Mouse (Mus musculus): ENCODE measurements around the gene Olfr462.

Olfr462 gene

GRCm38 (mm10) chr11:87892168-87892567 is at the start of gene Olfr462:
TSS of gene Olfr462 (minus strand) at chr11:87892268.
- DNase-seq = no peak

DNA sequence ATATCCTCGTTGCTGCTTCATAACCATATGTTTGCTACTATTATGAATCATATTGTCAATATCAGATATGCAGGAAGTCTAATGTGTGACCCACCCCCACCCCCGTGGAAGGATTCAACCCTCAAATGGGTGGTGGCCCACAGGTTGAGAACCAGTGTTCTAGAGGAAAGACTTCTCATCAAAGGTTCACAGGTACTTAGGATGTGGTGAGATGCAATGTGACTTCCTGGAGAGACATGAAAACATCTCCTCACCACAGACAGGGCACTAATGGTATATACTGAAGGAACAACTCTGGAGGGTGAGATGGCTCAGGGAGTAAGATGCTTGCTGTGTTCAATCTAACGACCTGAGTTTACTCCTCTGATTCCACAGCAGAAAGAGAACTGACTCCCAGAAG is 43.4 kb upstream of the Olfr462 start:
- DNase-seq = no peak

DNA sequence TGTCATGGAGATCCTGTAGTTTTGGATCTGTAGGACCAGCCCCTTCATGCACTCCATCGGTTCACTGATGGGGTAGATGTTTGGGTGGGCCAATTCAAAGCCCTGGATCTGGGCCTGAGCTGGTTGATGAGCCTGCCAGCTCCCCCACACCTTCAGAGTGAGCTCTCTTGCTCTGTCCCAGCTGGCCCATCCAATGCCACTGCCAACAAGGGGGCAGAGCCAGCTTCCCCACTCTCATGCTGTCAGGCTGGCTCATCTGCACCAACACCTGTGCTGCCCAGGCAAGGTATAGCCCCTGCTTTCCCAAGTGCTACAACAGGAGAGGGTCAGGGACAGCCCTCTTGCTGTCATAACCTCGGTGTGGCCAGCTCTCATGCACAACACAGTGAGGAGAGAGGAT is 41.7 kb upstream of the Olfr462 start:
- DNase-seq = no peak

- no peak for DNase-seq
Observed at GRCm38 (mm10) chr11:87930348-87930747, 38.3 kb upstream of the Olfr462 start.

- peak; percentile 3 for DNase-seq
Observed at GRCm38 (mm10) chr11:87920966-87921365, 28.9 kb upstream of the Olfr462 start, which contains the start of gene Olfr464. TSS of gene Olfr464 (minus strand) at chr11:87920967.

GRCm38 (mm10) chr11:87920301-87920700 is 28.2 kb upstream of the Olfr462 start:
- no peak for DNase-seq

DNA sequence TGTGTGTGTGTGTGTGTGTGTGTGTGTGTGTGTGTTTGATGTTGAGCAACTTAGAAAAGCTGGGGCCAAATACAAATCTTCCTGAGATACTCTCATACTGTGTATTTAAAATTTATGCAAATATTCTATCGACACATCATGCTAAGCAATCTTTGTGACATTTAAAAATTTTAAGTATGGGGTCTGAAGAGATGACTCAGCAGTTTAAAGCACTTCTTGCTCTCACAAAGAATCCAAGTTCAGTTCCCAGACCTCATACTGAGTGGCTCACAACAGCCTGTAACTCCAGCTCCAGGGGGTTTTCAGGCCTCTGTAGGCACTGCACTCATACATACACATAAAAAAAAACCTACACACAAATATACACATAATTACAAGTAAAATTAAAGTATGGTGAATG is 23.9 kb upstream of the Olfr462 start:
- DNase-seq = no peak

DNA sequence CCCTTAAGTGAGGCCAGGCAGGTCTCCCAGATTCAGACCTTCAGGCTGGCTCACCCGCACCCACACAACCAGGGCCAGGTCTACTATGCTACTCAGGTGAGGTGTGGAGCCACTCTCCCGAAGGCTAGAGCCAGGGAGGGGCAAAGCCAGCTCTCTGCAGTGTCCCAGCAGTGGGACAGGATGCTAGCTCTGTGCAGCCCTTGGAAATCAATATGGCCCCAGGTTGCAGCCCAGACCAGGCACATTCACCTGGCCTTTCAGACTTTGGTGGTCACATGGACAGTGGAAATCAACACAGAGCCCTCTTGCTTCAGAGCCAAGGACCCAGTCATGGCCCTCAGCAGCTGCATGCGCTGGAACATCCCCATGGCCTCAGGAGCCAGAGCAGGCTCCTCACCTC is 12.3 kb upstream of the Olfr462 start:
- DNase-seq = no peak

- DNase-seq = no peak
Observed at GRCm38 (mm10) chr11:87897287-87897686, 5.2 kb upstream of the Olfr462 start, which contains the start of gene Olfr463. TSS of gene Olfr463 (minus strand) at chr11:87897387.

- DNase-seq = no peak
Observed at GRCm38 (mm10) chr11:87884856-87885255, 7.2 kb downstream of the Olfr462 start.

- DNase-seq = peak; percentile 19
Observed at GRCm38 (mm10) chr11:87883493-87883892, 8.6 kb downstream of the Olfr462 start.

DNA sequence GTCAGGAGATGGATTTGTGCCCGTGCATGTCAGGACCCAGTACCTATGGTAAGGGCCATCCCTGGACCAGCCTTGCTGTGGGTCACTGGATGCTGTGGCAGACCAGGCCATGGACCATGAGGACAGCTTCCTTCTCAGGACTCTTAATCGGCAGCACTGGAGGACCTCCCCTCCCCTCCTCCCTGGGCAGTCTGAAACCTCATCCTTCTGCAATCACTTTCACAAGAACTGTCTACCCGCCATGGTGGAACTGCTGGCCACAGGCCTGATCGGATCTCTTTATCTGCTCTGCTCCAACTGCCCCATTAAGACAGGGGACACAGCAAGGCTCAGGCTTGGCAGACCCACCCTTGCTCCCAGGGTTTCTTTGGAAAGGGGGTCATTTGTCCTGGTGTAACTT is 10.4 kb downstream of the Olfr462 start:
- DNase-seq = no peak

DNA sequence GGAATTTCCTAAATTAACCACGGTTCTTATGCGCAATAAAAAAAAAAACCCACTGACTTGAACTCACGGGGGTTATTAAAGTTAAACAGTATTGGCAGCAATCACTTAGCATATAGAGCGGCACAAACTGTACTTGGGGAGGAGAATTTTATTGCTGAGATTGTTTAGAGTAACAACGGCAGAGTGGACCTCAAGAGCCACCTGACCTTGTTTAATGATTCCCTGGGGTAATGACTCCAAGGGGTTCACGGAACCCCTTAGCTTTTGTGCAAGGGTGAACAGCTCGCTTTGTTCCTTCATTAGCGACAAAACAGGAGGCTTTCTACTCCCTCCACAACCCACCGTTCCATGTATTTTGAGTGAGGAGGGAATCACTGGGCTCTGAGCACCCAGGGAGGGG is 12.2 kb downstream of the Olfr462 start:
- no peak for DNase-seq

DNA sequence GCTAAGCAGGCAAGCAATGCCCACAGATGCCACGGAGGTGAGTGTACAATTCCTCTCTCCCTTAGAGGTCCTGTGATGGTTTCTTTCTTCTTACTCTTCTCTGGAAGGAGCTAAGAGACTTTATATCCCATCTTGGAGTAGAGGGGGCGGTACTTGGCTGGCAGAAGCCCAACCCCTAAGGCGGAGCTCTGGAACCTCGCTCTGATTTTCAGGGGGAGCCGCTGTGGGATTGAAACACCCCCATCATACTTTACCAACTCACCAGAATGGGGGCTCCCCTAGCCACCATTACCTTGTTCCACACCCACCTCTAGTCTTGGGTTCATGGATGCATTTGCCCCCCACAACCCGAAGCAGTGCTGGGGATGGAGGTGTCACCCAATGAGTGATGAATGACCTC is 16.6 kb downstream of the Olfr462 start, which contains the start of gene Epx:
Gene Epx (minus strand): TSS at position 101 of the 400 bp plus-strand sequence.
- no peak for DNase-seq

DNA sequence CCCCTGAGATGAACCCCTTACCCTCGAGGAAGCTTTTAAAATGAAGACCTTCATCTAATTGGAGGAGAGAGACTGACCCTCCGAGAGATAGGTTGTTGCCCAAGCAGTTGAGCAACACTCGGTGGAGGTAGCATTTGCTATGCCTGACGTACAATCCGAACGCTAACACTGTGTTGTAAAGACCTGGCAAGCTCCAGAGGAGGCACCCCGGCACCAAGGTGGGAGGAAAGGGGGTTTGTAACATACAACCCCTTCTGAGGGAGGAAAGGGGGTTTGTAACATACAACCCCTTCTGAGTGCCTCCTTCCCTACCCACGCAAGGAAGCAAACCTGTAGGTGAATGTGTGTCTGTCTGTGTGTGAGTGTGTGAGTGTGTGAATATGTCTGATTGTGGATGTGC is 20.3 kb downstream of the Olfr462 start:
- DNase-seq = no peak

DNA sequence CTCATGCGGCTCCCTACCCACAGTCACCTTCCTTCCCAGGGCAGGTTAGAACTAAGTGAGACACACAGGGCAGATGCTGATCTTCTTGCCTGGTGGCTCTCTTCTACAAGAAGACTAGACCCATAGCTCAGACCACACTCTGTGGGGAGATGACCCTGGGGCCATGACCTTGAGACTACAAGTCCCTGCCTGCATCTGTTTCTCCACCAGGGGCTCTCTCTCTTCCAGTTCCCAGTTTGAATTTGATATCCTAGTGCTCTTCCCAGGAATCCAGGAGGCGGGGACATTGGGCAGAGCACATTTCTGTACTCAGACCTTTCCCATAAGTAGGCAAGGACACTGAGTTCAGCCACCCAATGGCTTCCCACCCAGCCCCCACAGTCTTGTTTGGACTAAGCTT is 22.0 kb downstream of the Olfr462 start:
- no peak for DNase-seq

DNA sequence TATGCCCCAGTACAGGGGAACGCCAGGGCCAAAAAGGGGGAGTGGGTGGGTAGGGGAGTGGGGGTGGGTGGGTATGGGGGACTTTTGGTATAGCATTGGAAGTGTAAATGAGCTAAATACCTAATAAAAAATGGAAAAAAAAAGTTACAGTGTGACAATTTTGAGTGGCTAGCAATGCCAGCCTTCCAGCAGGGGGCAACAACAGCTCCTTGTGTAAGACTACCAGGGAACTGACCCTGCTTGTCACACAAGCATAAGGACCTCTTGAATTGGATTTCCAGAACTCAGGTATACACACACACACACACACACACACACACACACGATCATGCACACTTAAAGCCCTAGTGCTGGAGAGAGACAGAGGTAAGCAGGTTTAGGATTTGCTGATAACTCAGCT is 25.2 kb downstream of the Olfr462 start:
- peak; percentile 29 for DNase-seq

GRCm38 (mm10) chr11:87862805-87863204 is 29.3 kb downstream of the Olfr462 start:
- DNase-seq = no peak

DNA sequence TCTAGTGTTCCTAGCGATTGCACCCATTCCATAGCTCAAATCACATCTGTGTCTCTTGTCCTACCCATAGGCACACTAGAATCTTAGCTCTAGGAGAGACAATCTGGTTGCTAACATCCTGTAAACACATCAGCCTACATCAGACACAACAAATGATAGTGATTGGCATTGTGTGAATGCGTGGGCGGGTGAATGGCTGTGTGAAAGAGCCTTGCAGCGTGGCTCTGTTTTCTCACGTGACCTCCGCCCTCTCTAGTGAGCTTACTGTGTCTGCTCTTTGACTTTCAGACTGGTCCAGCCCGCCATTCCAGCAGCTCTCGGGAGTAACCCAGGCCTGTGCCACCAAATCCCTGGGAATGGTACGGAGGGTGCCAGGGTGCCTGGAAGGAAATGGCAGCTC is 31.6 kb downstream of the Olfr462 start:
- DNase-seq = no peak

DNA sequence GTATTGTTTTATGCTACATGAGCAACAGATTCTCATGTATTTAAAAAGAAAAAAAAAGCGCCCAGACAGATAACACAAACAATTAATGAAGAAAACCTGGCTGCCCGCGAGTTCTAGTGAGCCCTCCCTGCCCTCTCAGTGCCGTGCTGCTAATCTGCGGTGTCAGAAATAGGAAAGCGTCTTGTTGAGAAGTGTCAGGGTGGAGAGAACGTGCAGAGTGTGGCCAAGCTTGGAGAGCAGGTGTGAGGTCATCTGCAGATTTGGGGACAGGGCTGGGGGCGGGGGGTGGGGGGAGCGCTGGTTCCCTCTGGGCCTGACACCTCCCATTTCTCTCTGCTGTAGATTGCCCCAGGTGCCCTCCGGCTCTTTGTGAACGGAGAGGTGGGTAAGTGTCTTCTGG is 32.8 kb downstream of the Olfr462 start:
- no peak for DNase-seq

DNA sequence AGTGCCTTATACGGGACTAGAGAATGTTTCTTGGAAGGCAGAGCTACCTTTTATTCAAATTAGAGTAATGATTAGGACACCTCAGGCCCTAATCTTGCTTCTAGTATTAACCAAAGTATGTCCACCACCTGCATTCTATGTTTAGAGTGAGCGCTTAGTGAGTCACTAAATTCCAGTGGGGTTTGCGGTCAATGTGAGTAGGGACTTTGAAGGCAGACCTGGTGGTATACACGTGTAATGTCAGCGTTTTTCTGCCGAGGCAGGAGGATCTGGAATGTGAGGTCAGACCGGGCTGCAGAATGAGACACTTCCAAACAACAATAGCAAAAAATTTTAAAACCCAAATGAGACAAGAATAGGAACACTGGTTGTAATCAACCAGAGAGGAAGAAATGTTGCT is 37.5 kb downstream of the Olfr462 start:
- DNase-seq = no peak

DNA sequence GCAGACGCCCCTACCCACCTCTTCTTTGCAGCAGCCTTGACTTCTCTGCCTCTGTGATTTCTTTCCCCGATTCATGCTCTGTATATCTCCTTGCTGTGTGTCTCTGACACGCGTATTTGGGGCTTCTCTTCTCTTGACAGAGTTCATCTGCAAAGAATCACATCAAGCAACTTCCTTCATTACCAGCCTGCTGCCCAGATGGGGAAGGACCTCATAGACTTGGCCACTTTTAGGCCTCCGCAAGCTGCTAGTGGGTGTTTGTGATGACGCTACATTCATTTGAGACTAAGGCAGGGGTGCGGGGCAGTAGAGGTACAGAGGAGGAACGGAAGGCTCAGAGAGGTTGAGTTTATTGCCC is 38.5 kb downstream of the Olfr462 start:
- DNase-seq = peak; percentile 3

- DNase-seq = peak; percentile 96
Observed at GRCm38 (mm10) chr11:87852690-87853596, 39.1 kb downstream of the Olfr462 start, which contains the start of gene Mks1. TSS of gene Mks1 (plus strand) at chr11:87853215.

- no peak for DNase-seq
Observed at GRCm38 (mm10) chr11:87847884-87848283, 44.2 kb downstream of the Olfr462 start.
